Mouse (Mus musculus): ENCODE measurements around the gene Idh2.

- TF ChIP-seq POLR2A (IDR thresholded peaks at IDR 0.05; ENCODE audit: borderline replicate concordance, insufficient read depth, low read length) (no peak), CTCF (IDR thresholded peaks at IDR 0.05; ENCODE audit: borderline replicate concordance, insufficient read depth, low read depth, low read length) (no peak)
These were observed 20.0 kb upstream of the Idh2 start for GRCm38 (mm10) chr7:80135173-80135532.

Data from cerebellum, adult 2 months (tissue).